Mouse (Mus musculus) bone marrow macrophage, adult 2 months (primary cell): Measurements from ENCODE around the gene Odf3b. TPM values are rescaled to one million over a fixed set of nuclear protein-coding genes. Genes with fewer than 3 reads are reported as not detected.

Source experiments
- H3K27ac ChIP-seq: 2 replicates; pipeline ENCODE4 v1.5.1; 2012; ENCODE audit warnings: low read depth, low read length; ENCODE audit not compliant: insufficient read depth
- H3K4me1 ChIP-seq: 2 replicates; pipeline ENCODE4 v1.6.1; 2012; ENCODE audit warnings: low read length; ENCODE audit not compliant: control insufficient read depth, insufficient read depth
- H3K4me3 ChIP-seq: 2 replicates; pipeline ENCODE4 v1.5.1; 2012; ENCODE audit warnings: mild to moderate bottlenecking, low read length, moderate library complexity; ENCODE audit not compliant: insufficient read depth
- CTCF ChIP-seq: IDR thresholded peaks from 2 replicates; pipeline ENCODE4 v1.5.1; 2012; ENCODE audit warnings: low read depth, mild to moderate bottlenecking, low read length, moderate library complexity
- POLR2A ChIP-seq: IDR thresholded peaks from 2 replicates; pipeline ENCODE4 v1.6.1; 2012; ENCODE audit warnings: mild to moderate bottlenecking, low read depth, low read length, borderline replicate concordance
- polyA plus RNA-seq: library from polyadenylated mRNA; stranded (reverse); fragments of >200 nt; gene quantifications from 2 replicates; pipeline ENCODE4 v1.2.4, GENCODE M21; 2012; ENCODE audit not compliant: missing spikeins, insufficient read depth, insufficient read length

Odf3b gene
- polyA plus RNA-seq, 1 experiment: not detected

DNA sequence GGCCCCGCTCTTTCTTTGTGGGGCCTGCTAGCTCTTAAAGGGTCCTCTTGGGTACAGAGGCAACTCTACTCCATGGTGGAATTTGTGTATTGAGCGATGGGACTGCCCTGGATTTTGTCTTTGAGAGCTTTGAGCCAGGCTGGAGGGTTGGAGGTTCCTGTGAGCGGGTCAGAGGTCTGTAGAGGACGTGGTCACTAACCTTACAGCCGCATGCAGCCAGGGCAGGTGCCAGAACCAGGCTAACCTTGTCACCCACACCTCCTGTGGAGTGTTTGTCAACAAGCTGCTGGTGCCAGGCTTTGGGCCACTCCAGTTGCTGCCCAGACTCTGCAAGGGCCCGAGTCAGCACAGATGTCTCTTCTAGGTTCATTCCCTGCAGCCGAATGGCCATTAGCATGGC lies 3.0 kb downstream of the Odf3b start:
- H3K4me1 ChIP-seq: peaks cover 6% of the 10 kb centered on the region
- H3K27ac ChIP-seq: no peak overlapping the region
- no peak overlapping the region for H3K4me3 ChIP-seq
- TF ChIP-seq CTCF (no peak), POLR2A (no peak)

DNA sequence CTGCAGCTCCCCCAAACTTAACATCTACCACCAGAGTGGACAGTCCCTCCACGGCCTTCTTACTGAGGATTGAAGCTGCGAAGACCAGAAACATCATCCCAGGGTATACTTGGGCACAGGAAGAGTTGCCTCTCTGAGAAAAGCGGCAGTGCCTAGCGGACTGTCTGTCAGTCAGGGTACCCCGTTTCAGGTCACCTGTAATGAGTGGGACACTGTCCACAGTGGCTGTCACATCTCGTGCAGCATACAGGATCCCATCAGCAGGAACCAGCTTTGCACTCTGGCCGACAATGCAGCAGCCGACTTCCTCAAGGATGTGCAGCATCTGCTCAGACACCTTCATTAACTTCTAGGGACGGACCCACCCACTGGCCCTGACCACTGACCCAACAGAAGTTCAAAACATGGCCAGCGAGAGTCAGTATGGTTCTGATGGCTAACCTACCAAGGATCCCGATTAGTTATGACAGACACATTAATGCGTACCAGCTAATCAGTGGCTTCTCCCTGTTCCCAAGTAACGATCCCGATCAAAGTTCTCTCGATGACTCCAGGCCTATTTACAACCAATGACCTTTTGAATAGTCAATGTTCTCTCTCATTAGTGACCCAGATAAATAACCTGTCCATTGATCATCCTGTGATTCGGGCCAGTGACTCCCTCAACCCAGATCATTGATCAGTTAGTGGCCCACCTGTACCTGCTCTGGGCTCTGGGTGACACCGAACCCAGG lies 4.1 kb downstream of the Odf3b start:
- TF ChIP-seq POLR2A (no peak), CTCF (no peak)
- peaks cover 6% of the 10 kb centered on the region for H3K4me1 ChIP-seq
- H3K4me3 ChIP-seq: no peak overlapping the region
- H3K27ac ChIP-seq: no peak overlapping the region

DNA sequence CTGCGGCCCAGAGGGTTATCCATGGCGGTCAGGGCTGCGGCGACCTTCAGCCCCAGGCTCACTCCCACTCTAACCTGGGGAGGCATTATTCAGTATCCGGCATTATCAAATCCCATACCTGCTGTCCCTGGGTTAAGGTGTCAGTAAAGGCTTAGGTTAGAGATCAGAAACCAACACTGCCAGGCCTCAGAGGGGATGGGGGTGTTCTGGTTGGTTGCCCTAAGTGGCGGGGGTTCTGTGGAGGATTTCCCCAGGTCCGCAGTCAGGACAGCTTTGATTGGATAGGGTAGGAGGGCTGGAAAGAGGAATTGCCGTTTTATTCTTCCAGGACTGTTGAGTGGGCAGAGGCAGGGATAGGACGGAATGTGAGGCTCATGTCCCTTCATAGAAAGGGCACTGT lies 4.7 kb downstream of the Odf3b start:
- TF ChIP-seq POLR2A (no peak), CTCF (no peak)
- H3K4me3 ChIP-seq: peak overlapping the region; percentile 74
- peaks cover 6% of the 10 kb centered on the region for H3K4me1 ChIP-seq
- no peak overlapping the region for H3K27ac ChIP-seq

GRCm38 (mm10) chr15:89373762-89374248 lies 5.3 kb downstream of the Odf3b start, which contains the start of gene Sco2:
Gene Sco2 (minus strand): TSS chr15:89373846.
- H3K4me1 ChIP-seq: peaks cover 6% of the 10 kb centered on the region
- H3K4me3 ChIP-seq: peak within 1 kb of the TSS; percentile 74
- peak within 1 kb of the TSS; percentile 84 for H3K27ac ChIP-seq
- peak; percentile 81 for TF ChIP-seq CTCF
- no peak for TF ChIP-seq POLR2A

DNA sequence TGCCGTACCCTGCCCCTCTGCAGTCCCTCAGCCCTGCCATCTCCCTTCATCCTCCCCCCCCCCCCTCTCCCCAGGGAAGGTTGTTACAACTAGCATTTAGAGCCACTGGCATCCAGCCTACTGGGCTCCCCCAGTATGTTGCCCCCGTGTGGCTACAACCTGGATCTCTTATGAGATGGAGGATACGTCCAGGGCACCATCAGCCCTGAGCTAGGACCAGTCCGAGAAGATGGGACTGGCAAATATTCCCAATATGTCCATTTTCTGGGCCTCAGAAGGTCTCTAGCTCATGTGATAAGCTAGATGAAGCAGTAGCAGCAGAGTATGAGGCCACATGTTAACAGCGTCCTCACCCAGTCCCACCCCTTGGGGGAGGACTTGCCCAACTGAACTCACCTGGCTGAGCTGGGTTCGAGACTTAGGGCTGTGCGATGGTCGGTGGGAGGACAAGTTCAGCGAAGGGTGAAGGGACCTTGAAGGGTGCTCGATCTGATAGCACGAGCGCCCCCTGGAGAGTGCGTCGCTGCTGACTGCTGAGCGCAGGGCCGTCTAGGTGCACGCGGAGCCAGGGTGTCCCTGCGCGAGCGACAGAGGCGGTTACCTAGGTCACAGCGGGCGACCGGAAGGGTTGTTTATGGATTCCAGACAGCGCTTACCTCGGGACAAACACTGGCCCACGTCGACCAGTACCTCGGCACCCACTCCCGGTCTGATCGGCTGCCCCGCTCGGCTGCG lies 5.9 kb downstream of the Odf3b start:
- no peak for TF ChIP-seq POLR2A
- peak; percentile 47 for TF ChIP-seq CTCF
- H3K27ac ChIP-seq: peak overlapping the region; percentile 84
- H3K4me1 ChIP-seq: peaks cover 6% of the 10 kb centered on the region
- peak overlapping the region; percentile 74 for H3K4me3 ChIP-seq

DNA sequence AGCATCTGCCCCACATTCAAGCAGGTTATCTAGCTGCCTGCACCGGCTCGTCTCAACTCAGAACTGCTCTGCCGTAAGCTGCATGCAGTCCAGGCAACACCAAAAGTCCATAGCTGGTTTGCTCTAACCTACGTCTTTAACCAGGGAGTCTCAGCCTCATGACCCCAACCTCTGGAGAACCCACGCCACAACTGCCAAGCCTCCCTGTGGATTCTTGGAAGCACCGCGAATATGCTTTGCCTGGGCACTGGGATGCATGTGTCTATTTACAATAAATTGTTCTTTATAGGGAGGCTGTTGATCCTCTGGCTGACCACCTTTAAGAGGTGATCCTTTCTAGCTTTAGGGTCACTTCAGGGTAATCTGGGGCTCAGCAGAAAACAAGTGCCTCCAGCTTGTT lies 6.5 kb downstream of the Odf3b start:
- Histone ChIP-seq H3K27ac (no peak overlapping the region), H3K4me1 (peaks cover 6% of the 10 kb centered on the region), H3K4me3 (peak overlapping the region; percentile 74)
- TF ChIP-seq POLR2A: no peak
- TF ChIP-seq CTCF: no peak

DNA sequence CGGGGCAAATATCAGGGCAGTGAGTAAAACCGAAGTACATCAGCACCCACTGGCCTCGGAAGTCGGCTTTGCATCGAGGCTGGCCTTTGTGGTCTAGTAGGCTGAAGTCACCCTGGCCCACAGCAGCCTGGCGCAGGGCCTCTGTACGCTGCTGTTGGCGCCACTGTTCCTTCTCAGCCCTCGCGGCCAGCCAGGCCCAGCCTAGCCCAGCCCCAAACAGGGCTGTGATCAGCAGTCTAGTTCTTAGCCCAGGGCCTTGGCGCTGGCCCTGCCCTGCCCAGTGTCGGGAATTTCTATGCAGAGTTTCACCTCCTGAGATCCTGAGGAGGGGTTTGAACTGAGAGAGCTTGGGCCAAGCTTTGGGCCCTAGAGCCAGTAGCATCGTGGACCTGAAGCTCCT lies 7.0 kb downstream of the Odf3b start:
- TF ChIP-seq POLR2A (no peak), CTCF (no peak)
- Histone ChIP-seq H3K4me1 (peaks cover 6% of the 10 kb centered on the region), H3K4me3 (no peak overlapping the region)

DNA sequence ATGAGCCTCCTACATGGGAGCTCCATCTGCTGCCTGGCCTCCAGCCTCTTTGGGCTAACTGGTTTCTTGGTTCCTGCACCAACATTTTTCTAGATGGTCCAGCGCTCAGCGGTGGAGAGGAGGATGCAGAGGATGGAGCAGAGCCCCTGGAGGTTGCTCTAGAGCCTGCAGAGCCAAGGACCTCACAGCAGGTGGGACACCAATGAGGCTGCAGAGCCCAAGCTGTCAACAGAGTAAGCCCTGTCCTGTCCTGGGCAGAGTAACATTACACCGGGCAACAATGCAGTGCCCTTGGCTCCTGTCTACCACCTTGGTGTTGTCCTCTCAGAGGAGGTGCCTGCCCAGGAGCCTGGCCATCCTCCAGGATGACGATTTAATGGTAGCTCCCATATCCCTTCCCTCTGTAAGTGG lies 13.9 kb downstream of the Odf3b start:
- H3K27ac ChIP-seq: no peak overlapping the region
- TF ChIP-seq POLR2A (no peak), CTCF (no peak)
- peaks cover 3% of the 10 kb centered on the region for H3K4me1 ChIP-seq
- H3K4me3 ChIP-seq: no peak overlapping the region

More for the DNA sequence above, 7.0 kb downstream of the Odf3b start:
- no peak overlapping the region for H3K27ac ChIP-seq

- no peak overlapping the region for H3K4me3 ChIP-seq
- TF ChIP-seq CTCF (no peak), POLR2A (no peak)
- H3K27ac ChIP-seq: no peak overlapping the region
- peaks cover 16% of the 10 kb centered on the region for H3K4me1 ChIP-seq
These were observed 16.0 kb downstream of the Odf3b start for GRCm38 (mm10) chr15:89363051-89363450.

DNA sequence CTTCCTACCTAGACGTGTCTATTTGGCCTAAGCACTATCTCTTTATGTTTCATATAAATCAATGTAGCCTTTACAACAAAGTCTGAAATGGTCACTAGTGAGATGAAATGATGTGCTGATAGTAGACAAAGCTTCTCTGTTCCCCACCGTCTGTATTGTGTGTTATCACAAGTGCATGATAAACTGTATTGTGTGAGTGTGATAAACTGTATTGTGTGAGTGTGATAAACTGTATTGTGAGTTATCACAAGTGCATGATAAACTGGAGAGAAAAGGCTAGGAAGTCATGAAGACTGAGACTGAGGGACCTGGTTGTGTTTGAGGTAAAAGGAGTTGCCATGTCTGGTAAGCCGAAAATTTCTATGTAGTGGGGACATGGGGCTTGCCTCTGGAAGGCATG lies 20.3 kb downstream of the Odf3b start:
- H3K27ac ChIP-seq: no peak overlapping the region
- peaks cover 25% of the 10 kb centered on the region for H3K4me1 ChIP-seq
- no peak overlapping the region for H3K4me3 ChIP-seq
- TF ChIP-seq POLR2A (no peak), CTCF (no peak)
